Mouse (Mus musculus) neural tube, embryonic 12.5 days (tissue): ENCODE results near the gene Ankib1. TPM values are rescaled to one million over a fixed set of nuclear protein-coding genes. Genes with fewer than 3 reads are reported as not detected.
"Not testable (repeated sequence)": the region's sequence is repeated elsewhere in the genome, so short reads cannot be mapped to it uniquely, and the experiment has no call there.

Experiments used
- ATAC-seq: fragments of 200-750 bp; cut with Nextera tagmentation; 2 replicates; pipeline ENCODE4 v1.8.0; 2017; ENCODE audit warnings: low read depth, mild to moderate bottlenecking, moderate TSS enrichment, moderate library complexity; ENCODE audit not compliant: low FRiP score
- H3K27ac ChIP-seq: fragments of 300-500 bp; sonication (generic); 2 replicates; pipeline ENCODE4 v1.5.1; 2016
- H3K27me3 ChIP-seq: fragments of 300-500 bp; sonication (generic); replicated peaks from 2 replicates; pipeline ENCODE4 v1.6.1; 2016; ENCODE audit warnings: mild to moderate bottlenecking
- H3K36me3 ChIP-seq: fragments of 300-500 bp; sonication (generic); 2 replicates; pipeline ENCODE4 v1.6.1; 2016; ENCODE audit warnings: mild to moderate bottlenecking
- H3K4me1 ChIP-seq: fragments of 300-500 bp; sonication (generic); 2 replicates; pipeline ENCODE4 v1.6.1; 2016
- H3K4me2 ChIP-seq: fragments of 300-500 bp; sonication (generic); replicated peaks from 2 replicates; pipeline ENCODE4 v1.6.1; 2016; ENCODE audit warnings: mild to moderate bottlenecking
- H3K4me3 ChIP-seq: fragments of 300-500 bp; sonication (generic); 2 replicates; pipeline ENCODE4 v1.5.1; 2016
- H3K9ac ChIP-seq: fragments of 300-500 bp; sonication (generic); 2 replicates; pipeline ENCODE4 v1.6.1; 2016; ENCODE audit warnings: mild to moderate bottlenecking
- H3K9me3 ChIP-seq: fragments of 300-500 bp; sonication (generic); 2 replicates; pipeline ENCODE4 v1.6.1; 2016; ENCODE audit warnings: mild to moderate bottlenecking
- WGBS: fragments of 180-500 bp; shearing (Covaris S2); methylation state at CpG from one replicate; pipeline ENCODE4 v1.1.7; 2016; 5-methylcytosine and 5-hydroxymethylcytosine counted together
- polyA plus RNA-seq: library from polyadenylated mRNA; unstranded; fragments of >200 nt; fragmentation: Nextera tagmentation; extraction: Ambion mirVana; gene quantifications from 2 replicates; pipeline ENCODE4 v1.2.1, GENCODE M21; 2016

Gene Ankib1
- polyA plus RNA-seq, 1 experiment from 2014 or later = 21.7 TPM

DNA sequence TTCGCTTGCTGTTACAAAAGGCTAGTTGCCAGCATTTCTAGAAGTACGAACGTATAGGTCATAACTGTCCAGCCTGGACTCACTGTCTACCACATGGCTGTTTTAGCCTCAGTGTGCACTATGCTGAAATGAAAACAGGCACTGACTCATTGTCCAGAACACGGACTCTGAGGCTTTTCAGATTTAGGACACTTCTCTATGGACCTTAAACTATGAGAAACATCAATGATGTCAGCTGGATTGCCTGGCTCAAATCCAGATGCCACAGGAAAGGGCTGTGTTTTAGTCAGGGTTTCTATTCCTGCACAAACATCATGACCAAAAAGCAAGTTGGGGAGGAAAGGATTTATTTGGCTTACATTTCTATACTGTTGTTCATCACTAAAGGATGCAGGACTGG is 15.2 kb downstream of the Ankib1 start:
- H3K36me3 ChIP-seq = no peaks in the 10 kb centered on the region
- H3K27me3 ChIP-seq = no peaks in the 10 kb centered on the region
- H3K4me1 ChIP-seq = no peaks in the 10 kb centered on the region
- no peak for ATAC-seq
- H3K27ac ChIP-seq = no peak overlapping the region
- no peak overlapping the region for H3K4me2 ChIP-seq
- no peaks in the 10 kb centered on the region for H3K9me3 ChIP-seq
- WGBS = 86% methylated on average over 4 of the region's 4 CpGs
- no peak overlapping the region for H3K9ac ChIP-seq
- H3K4me3 ChIP-seq = no peak overlapping the region

DNA sequence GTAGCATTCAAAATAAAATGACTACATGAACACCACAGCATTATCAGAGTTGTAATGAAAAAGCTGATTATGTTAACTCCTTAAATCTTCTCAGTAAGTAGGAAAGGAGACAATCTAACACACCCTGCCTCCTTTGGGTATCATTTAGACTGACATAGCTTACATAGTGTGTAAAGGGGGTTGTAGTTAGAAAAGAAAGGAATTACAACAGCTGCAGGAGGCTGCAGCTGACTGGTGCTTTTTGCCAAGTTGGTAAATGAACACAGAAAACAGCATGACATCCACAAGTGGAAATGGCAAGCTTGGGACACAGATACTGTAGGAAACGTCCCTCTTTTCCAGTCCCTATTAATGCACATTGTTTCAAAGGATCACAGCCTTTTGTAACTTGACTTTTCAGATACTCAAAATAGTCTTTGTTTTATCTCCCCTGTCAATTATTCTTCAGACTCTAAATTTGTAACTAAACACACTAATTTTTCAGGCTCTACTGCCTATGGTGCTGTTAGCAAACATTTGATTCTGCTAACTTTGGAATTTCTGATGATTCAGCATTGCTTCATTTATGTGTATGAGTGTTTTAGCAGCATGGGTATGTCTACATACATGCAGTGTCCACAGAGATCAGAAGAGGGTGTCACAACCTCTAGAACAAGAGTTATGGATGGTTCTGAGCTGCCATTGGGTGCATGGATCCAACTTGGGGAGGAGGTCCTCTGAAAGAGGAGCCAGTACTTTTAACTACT is 17.8 kb downstream of the Ankib1 start:
- no peaks in the 10 kb centered on the region for H3K9me3 ChIP-seq
- H3K27ac ChIP-seq = no peak overlapping the region
- WGBS = 66% methylated on average over 1 of the region's 1 CpGs
- ATAC-seq = no peak
- no peak overlapping the region for H3K9ac ChIP-seq
- no peaks in the 10 kb centered on the region for H3K36me3 ChIP-seq
- H3K4me1 ChIP-seq = no peaks in the 10 kb centered on the region
- H3K4me2 ChIP-seq = no peak overlapping the region
- no peaks in the 10 kb centered on the region for H3K27me3 ChIP-seq
- H3K4me3 ChIP-seq = no peak overlapping the region

- Histone ChIP-seq H3K9ac (no peak overlapping the region), H3K27ac (no peak overlapping the region), H3K4me1 (no peaks in the 10 kb centered on the region), H3K9me3 (no peaks in the 10 kb centered on the region), H3K36me3 (no peaks in the 10 kb centered on the region), H3K4me3 (no peak overlapping the region), H3K4me2 (no peak overlapping the region), H3K27me3 (no peaks in the 10 kb centered on the region)
- WGBS = 80% methylated on average over 2 of the region's 2 CpGs
- ATAC-seq = no peak
Measured at GRCm38 (mm10) chr5:3783947-3784681, 18.6 kb downstream of the Ankib1 start.

GRCm38 (mm10) chr5:3782670-3783069 is 20.1 kb downstream of the Ankib1 start:
- no peak for ATAC-seq
- Histone ChIP-seq H3K4me1 (no peaks in the 10 kb centered on the region), H3K9ac (no peak overlapping the region), H3K4me2 (no peak overlapping the region), H3K36me3 (no peaks in the 10 kb centered on the region), H3K27ac (no peak overlapping the region), H3K4me3 (no peak overlapping the region), H3K9me3 (no peaks in the 10 kb centered on the region), H3K27me3 (no peaks in the 10 kb centered on the region)

GRCm38 (mm10) chr5:3772017-3772416 is 30.7 kb downstream of the Ankib1 start:
- peaks cover 3% of the 10 kb centered on the region; the same call in 1 of the 2 replicates for H3K36me3 ChIP-seq
- no peaks in the 10 kb centered on the region for H3K4me1 ChIP-seq
- no peaks in the 10 kb centered on the region for H3K9me3 ChIP-seq
- no peak overlapping the region for H3K4me3 ChIP-seq
- no peak overlapping the region for H3K27ac ChIP-seq
- ATAC-seq = no peak
- 75% methylated on average over 3 of the region's 3 CpGs for WGBS
- H3K9ac ChIP-seq = no peak overlapping the region
- no peak overlapping the region for H3K4me2 ChIP-seq
- no peaks in the 10 kb centered on the region for H3K27me3 ChIP-seq

- H3K4me1 ChIP-seq = no peaks in the 10 kb centered on the region
- peaks cover 6% of the 10 kb centered on the region; the same call in 1 of the 2 replicates for H3K36me3 ChIP-seq
- ATAC-seq = no peak
- no peak overlapping the region for H3K9ac ChIP-seq
- no peak overlapping the region for H3K4me3 ChIP-seq
- WGBS = 68% methylated on average over 3 of the region's 3 CpGs
- no peak overlapping the region for H3K27ac ChIP-seq
- no peak overlapping the region for H3K4me2 ChIP-seq
- H3K27me3 ChIP-seq = no peaks in the 10 kb centered on the region
- no peaks in the 10 kb centered on the region for H3K9me3 ChIP-seq
Measured at GRCm38 (mm10) chr5:3771512-3771911, 31.2 kb downstream of the Ankib1 start.

- not testable (repeated sequence) for H3K4me2 ChIP-seq, ATAC-seq, H3K27me3 ChIP-seq, H3K27ac ChIP-seq, H3K4me3 ChIP-seq, H3K9ac ChIP-seq, H3K4me1 ChIP-seq, H3K36me3 ChIP-seq, H3K9me3 ChIP-seq
Measured at GRCm38 (mm10) chr5:3750536-3750935, 52.2 kb downstream of the Ankib1 start.

DNA sequence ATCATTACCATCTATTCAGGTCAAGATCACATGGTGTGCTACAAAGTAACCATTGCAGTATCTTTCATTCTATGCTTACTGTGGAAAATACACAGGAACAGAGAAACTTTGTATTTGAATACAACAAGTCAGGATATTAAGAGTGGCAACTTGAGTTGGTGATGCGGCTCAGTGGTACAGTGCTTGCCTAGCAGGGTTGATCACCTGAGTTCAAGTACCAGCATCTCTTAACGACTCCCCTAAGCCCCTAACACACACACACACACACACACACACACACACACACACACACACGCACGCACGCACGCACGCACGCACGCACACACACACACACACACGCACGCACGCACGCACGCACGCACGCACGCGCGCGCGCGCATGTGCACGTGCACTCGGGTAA is 69.9 kb downstream of the Ankib1 start:
- WGBS = 94% methylated on average over 24 of the region's 24 CpGs

GRCm38 (mm10) chr5:3728820-3729219 is 73.9 kb downstream of the Ankib1 start:
- Histone ChIP-seq H3K4me3 (no peak overlapping the region), H3K36me3 (peaks cover 1% of the 10 kb centered on the region; the same call in 1 of the 2 replicates), H3K27ac (no peak overlapping the region), H3K27me3 (no peaks in the 10 kb centered on the region), H3K4me2 (no peak overlapping the region), H3K4me1 (no peaks in the 10 kb centered on the region), H3K9ac (no peak overlapping the region), H3K9me3 (no peaks in the 10 kb centered on the region)
- WGBS = 87% methylated on average over 5 of the region's 5 CpGs
- no peak for ATAC-seq

More for the DNA sequence above, 69.9 kb downstream of the Ankib1 start:
- not testable (repeated sequence) for H3K27me3 ChIP-seq, H3K4me2 ChIP-seq, H3K4me3 ChIP-seq, H3K4me1 ChIP-seq, H3K36me3 ChIP-seq, H3K27ac ChIP-seq, H3K9me3 ChIP-seq, H3K9ac ChIP-seq, ATAC-seq

- no peak overlapping the region for H3K9ac ChIP-seq
- H3K4me2 ChIP-seq = no peak overlapping the region
- no peaks in the 10 kb centered on the region for H3K9me3 ChIP-seq
- no peak overlapping the region for H3K4me3 ChIP-seq
- no peaks in the 10 kb centered on the region for H3K4me1 ChIP-seq
- H3K27ac ChIP-seq = no peak overlapping the region
- 77% methylated on average over 1 of the region's 1 CpGs for WGBS
- no peak for ATAC-seq
- H3K27me3 ChIP-seq = no peaks in the 10 kb centered on the region
- H3K36me3 ChIP-seq = peaks cover 11% of the 10 kb centered on the region; the same call in 1 of the 2 replicates
Measured at GRCm38 (mm10) chr5:3725491-3725890, 77.2 kb downstream of the Ankib1 start.

- no peaks in the 10 kb centered on the region for H3K4me1 ChIP-seq
- ATAC-seq = no peak
- no peak overlapping the region for H3K4me3 ChIP-seq
- no peak overlapping the region for H3K9ac ChIP-seq
- H3K9me3 ChIP-seq = no peaks in the 10 kb centered on the region
- WGBS = 94% methylated on average over 2 of the region's 2 CpGs
- peaks cover 27% of the 10 kb centered on the region; the same call in 1 of the 2 replicates for H3K36me3 ChIP-seq
- no peaks in the 10 kb centered on the region for H3K27me3 ChIP-seq
- no peak overlapping the region for H3K27ac ChIP-seq
- H3K4me2 ChIP-seq = no peak overlapping the region
Measured at GRCm38 (mm10) chr5:3723415-3723814, 79.3 kb downstream of the Ankib1 start.

DNA sequence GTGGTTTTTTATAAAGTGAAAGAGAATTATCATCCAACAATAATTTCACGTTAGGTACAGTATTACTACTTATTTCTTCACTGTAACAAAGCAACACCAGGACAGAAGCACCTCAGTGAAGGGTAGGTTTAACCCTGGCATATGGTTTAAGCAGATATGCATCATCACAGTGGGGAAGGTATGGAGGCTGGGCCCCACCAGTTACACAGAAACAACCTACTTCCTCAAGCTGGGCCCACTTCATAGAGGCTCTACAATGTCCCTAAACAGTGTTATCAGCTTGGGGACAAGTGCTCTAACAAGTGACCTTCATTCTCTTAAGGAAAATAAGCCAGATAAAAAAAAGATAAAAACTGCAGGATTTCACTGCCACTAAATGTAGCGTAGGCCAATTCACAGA is 79.9 kb downstream of the Ankib1 start:
- no peaks in the 10 kb centered on the region for H3K4me1 ChIP-seq
- no peaks in the 10 kb centered on the region for H3K9me3 ChIP-seq
- H3K4me2 ChIP-seq = no peak overlapping the region
- no peaks in the 10 kb centered on the region for H3K27me3 ChIP-seq
- H3K36me3 ChIP-seq = peaks cover 29% of the 10 kb centered on the region; the same call in 1 of the 2 replicates
- H3K9ac ChIP-seq = no peak overlapping the region
- H3K4me3 ChIP-seq = no peak overlapping the region
- no peak overlapping the region for H3K27ac ChIP-seq
- WGBS = 96% methylated on average over 2 of the region's 2 CpGs
- ATAC-seq = no peak

DNA sequence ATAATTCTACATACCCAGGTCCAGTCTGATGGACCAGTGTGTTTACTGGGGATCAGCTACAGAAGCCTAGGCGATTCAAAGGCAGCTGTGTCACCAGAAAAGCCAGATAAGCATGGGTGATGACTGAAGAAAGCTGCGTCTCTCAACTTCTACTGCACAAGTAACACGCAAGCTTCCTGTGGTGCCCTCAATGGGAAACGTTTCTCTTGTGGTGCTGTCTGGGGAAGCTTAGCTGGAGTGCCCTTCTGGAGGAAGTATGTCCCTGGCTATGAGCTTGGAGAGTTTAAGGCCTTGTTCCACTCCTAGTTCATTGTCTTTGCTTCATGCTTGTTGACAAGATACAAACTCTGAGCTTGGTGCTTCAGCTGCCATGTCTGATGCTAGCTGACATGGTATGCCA is 83.4 kb downstream of the Ankib1 start:
- ATAC-seq = no peak
- Histone ChIP-seq H3K4me3 (no peak overlapping the region), H3K27me3 (no peaks in the 10 kb centered on the region), H3K9ac (no peak overlapping the region), H3K36me3 (peaks cover 32% of the 10 kb centered on the region), H3K9me3 (no peaks in the 10 kb centered on the region), H3K4me2 (no peak overlapping the region), H3K27ac (no peak overlapping the region), H3K4me1 (no peaks in the 10 kb centered on the region)
- WGBS = 94% methylated on average over 4 of the region's 4 CpGs
